Mouse (Mus musculus) frontal cortex, adult (tissue): Measurements from ENCODE around the gene Nisch.

Source experiments
- ATAC-seq: cut with Nextera tagmentation; 2 replicates; pipeline ENCODE4 v1.9.2; 2017; ENCODE audit warnings: mild to moderate bottlenecking, moderate library complexity, mixed read lengths; ENCODE audit not compliant: low TSS enrichment

The Nisch gene

DNA sequence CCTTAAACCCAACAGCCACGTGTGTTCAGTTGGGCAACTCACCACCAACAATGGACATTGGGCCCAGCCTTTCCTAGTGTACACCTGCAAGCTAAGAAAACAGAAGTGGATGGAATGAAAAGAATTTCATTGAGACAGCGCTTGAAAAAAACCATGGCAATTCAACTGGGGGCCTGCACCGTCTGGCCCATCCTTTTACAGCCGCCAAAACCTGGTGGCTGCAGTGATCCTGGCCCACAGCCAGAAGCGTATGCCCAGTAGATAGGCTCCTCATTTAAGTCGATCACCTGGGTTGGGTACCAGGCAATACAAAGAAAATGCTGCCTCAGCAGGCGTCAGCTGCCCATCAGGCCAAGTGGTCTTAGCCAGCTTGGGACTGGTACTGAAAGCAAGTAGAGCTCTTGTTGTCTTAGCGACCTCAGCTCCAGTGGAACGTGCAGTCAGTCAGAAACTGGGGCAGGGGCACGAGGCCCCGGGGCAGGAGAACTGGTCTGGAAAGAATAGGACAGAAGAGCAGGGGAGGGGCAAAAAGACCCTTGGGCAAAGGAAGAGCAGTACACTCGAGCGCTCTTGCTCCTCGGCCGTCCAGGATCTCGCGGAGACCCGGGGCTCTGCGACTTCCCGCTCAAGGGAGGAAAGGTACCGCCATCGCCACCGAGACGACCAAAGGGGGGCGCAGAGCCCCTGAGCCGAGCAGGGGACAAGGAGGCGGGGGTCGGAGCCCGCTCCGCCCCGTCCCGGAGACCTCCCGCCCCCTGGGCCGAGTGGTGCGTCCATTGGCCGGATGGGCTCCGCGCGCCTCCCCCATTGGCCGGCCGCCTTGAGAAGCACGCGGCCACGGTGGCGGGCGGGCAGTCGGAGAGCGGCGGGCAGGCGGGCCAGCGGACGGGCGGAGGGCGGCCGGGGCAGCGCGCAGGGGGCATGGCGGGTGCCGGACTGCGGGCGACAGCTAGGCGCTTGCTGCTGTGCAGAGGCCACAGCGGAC, 86.2 kb downstream of the Nisch start, which contains the start of gene Nt5dc2:
Gene Nt5dc2 (plus strand): TSS at position 818 of the 985 bp plus-strand sequence.
- no peak for ATAC-seq

DNA sequence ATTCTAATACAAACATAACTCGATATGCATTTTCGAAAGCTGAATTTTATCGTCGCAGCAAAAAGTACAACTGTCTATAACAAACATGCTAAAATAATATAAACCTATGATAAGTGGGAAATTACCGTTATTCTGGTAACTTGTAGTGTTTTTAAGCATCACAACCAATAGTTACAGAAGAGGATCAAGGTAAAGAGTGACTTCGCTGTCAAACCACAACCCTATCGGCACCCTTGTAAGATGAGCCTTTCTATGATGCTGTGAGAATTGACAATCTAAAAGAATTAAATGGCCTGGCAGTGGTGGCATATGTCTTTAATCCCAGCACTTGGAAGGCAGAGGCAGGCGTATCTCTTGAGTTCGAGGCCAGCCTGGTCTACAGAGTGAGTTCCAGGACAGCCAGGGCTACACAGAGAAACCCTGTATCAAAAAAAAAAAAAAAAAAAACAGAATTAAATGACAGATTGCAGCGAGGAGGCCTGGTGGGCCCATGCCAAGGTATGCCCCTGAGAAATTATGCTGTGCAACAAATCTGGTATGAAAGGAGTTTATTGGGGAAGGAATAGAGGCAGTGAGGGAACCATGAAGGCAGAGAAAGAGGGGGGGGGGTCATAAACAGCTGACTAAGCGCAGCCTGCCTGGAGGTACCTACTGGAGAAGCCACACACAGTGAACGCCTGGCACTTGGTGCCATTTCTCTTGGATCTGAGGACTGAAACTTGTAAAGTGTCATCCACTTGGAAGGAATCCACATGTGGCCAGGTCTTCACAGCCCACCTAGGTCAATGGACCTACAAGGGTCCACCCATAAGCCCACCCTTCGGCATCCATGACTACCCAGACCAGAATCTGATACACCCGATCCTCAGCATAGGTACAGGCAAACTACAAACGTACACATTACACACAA, 87.2 kb downstream of the Nisch start:
- ATAC-seq: no peak

DNA sequence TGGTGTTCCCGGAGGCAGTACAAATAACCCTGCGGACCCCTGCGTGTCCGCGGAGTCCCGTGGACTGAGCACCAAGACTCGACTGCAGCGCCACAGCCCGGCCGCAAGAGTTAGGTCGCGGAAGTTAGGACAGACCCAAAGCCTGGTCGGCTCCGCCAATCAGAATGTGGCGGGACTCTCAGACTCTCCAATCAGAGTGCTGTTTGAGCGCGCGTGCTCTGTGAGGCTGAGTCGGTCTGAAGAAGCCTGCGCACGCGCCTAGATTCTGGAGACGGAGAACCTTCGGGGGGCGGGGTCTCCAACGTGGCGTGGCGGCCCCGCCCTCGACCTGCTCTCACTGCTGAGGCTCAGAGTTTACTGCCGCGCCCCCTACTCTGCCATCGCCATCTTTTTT, 87.9 kb downstream of the Nisch start, which contains the start of gene Smim4:
Gene Smim4 (minus strand): TSS at position 131 of the 394 bp plus-strand sequence.
- ATAC-seq: peak; percentile 96

DNA sequence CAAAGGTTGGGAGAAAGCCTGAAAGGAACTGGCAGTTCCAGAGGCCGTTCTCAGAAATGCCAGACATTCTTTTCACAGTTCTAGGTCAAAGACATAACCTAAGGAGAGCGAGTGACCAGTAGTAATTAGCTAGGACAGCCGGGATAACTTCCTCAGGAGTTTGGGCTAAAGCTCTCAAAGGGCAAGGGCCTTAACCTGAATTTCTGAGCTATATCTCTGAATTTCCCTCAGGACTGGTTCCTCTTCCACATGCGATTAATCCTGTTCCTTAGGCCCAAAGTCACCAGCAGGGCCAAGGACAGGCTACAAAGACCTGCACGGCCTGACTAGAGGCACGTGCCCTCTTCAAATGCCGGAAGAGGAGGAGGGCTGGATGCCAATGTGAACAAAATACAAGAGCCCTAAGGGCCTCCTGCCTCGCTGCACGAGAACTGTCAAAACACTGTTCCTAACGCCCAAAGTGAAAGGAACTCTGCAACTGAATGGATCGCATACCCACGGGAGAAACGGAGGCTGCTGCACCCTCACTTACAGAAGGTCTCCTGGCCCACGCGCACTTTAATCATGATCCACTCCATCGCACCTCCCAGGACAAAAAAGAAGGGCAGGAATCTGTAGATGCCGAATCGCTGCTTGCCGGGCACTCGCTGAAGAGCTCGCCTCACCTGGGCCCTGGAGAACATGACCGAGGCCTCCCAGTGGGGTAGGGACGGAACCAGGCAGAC, 88.5 kb downstream of the Nisch start:
- 0 out of 2 replicates have a peak, but pooled peaks have one; percentile 18 for ATAC-seq

DNA sequence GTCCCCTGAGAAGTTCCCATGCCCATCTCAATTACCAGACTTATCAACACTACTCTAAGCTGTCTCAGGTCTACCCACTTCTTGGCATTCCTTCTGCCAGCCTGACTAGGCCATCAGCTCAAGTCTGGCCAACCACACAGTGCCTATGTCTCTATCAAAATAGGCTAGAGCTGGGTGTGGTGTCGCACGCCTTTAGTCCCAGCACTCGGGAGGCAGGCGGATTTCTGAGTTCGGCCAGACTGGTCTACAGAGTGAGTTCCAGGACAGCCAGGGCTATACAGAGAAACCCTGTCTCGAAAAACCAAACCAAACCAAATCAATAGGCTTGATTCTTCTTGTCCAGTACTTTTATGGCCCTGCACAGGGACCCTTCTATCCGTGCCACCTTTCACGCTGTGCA, 89.9 kb downstream of the Nisch start:
- ATAC-seq: no peak

DNA sequence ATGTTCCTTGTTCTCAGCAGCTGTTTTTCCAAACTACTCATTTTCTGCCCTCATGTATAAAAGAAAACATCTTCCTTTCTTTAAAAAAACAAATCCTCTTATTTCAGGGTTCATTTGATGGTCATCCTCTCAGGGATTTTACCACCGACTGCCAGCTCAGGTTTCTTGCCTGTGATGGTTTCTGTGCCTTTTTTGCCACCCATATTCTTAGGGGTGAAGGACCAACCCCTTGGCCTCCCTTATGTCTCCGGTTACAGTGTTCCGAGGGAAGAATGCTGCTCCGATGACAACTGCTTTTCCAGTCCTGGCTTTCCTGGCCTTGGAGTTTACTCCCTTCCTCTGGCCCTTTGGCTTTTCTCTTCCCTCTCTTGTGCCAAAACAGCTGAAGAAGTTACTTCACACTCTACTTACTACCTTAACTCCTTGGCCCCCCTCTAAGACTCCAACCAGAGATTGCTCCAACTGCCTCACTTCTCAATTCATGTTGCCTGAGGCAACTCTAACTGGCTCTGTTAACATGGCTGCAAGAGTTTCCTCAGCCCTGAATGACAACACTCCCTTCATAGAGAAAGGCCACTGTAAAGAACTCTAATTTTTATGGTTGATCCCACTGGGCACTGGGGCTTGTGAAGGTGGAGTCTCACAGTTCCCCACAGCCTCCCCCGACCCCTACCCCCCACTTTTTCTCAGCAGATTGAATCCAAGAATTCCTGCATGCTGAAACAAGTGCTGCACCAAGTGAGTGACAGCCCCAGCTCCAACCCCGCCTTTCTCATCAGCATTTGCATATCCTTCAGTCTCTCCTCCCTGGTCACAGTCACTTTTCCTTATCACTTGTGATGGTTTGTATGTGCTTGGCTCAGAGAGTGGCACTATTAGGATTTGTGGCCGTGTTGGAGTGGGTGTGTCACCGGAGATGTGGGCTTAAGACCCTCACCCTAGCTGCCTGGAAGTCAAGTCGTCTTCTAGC, 91.4 kb downstream of the Nisch start:
- ATAC-seq: no peak
